Mouse (Mus musculus): ENCODE data around the gene Foxb2. TPM values are rescaled to one million over a fixed set of nuclear protein-coding genes. Genes with fewer than 3 reads are reported as not detected.

Foxb2 gene
- not detected in 2 replicates for polyA plus RNA-seq (2015; fragmentation: Nextera tagmentation; extraction: Ambion mirVana)

- peaks cover 100% of the 10 kb centered on the region for H3K27me3 ChIP-seq (ENCODE audit: control insufficient read depth, insufficient read depth, low read depth, low read length)
These were observed at the start of gene Foxb2 for GRCm38 (mm10) chr19:16873221-16873861. Gene Foxb2, minus strand, starts transcription at chr19:16873805.

GRCm38 (mm10) chr19:16911507-16911906 lies 37.9 kb upstream of the Foxb2 start:
- 76% methylated on average over 5 of the region's 5 CpGs for WGBS (ENCODE audit: insufficient replicate concordance)
- no peaks in the 10 kb centered on the region for H3K4me1 ChIP-seq (ENCODE audit: control insufficient read depth, low read depth, low read length)
- ATAC-seq (ENCODE audit: low read depth), result no peak
- H3K9me3 ChIP-seq (replicated peaks; ENCODE audit: control insufficient read depth, low read length), result no peaks in the 10 kb centered on the region
- no peaks in the 10 kb centered on the region for H3K27me3 ChIP-seq (ENCODE audit: control insufficient read depth, insufficient read depth, low read depth, low read length)
- no peak overlapping the region for H3K4me2 ChIP-seq (ENCODE audit: low read depth, low read length)
- H3K36me3 ChIP-seq (ENCODE audit: control insufficient read depth, insufficient read depth), result no peaks in the 10 kb centered on the region
- H3K27ac ChIP-seq (ENCODE audit: low read length), result no peak overlapping the region
- no peak overlapping the region for H3K9ac ChIP-seq (ENCODE audit: low read depth, low read length)
- no peak overlapping the region for H3K4me3 ChIP-seq (ENCODE audit: low read depth, low read length)

More at GRCm38 (mm10) chr19:16873221-16873861, at the start of gene Foxb2:
- no peak within 1 kb of the TSS for H3K27ac ChIP-seq (ENCODE audit: low read length)
- H3K9ac ChIP-seq (ENCODE audit: low read depth, low read length), result no peak within 1 kb of the TSS
- peak within 1 kb of the TSS; percentile 38 for H3K4me3 ChIP-seq (ENCODE audit: low read depth, low read length)
- no peak for ATAC-seq (ENCODE audit: low read depth)
- H3K36me3 ChIP-seq (ENCODE audit: control insufficient read depth, insufficient read depth), result no peaks in the 10 kb centered on the region
- 3% methylated on average over 40 of the region's 40 CpGs for WGBS (ENCODE audit: insufficient replicate concordance)
- H3K4me2 ChIP-seq (ENCODE audit: low read depth, low read length), result peak within 1 kb of the TSS; percentile 42
- no peaks in the 10 kb centered on the region for H3K9me3 ChIP-seq (replicated peaks; ENCODE audit: control insufficient read depth, low read length)
- no peaks in the 10 kb centered on the region; the same call in none of the 2 replicates for H3K4me1 ChIP-seq (ENCODE audit: control insufficient read depth, low read depth, low read length)

GRCm38 (mm10) chr19:16903106-16903505 lies 29.5 kb upstream of the Foxb2 start:
- Histone ChIP-seq H3K4me3 (ENCODE audit: low read depth, low read length) (no peak overlapping the region), H3K9ac (ENCODE audit: low read depth, low read length) (no peak overlapping the region), H3K4me2 (ENCODE audit: low read depth, low read length) (no peak overlapping the region), H3K9me3 (replicated peaks; ENCODE audit: control insufficient read depth, low read length) (no peaks in the 10 kb centered on the region), H3K4me1 (ENCODE audit: control insufficient read depth, low read depth, low read length) (no peaks in the 10 kb centered on the region), H3K27me3 (ENCODE audit: control insufficient read depth, insufficient read depth, low read depth, low read length) (no peaks in the 10 kb centered on the region), H3K27ac (ENCODE audit: low read length) (no peak overlapping the region), H3K36me3 (ENCODE audit: control insufficient read depth, insufficient read depth) (no peaks in the 10 kb centered on the region)
- WGBS (ENCODE audit: insufficient replicate concordance), result 48% methylated on average over 2 of the region's 2 CpGs
- no peak for ATAC-seq (ENCODE audit: low read depth)

GRCm38 (mm10) chr19:16899716-16900115 lies 26.1 kb upstream of the Foxb2 start:
- no peak for ATAC-seq (ENCODE audit: low read depth)

GRCm38 (mm10) chr19:16898576-16898975 lies 25.0 kb upstream of the Foxb2 start:
- H3K4me3 ChIP-seq (ENCODE audit: low read depth, low read length), result no peak overlapping the region
- 71% methylated on average over 5 of the region's 5 CpGs for WGBS (ENCODE audit: insufficient replicate concordance)
- no peaks in the 10 kb centered on the region for H3K4me1 ChIP-seq (ENCODE audit: control insufficient read depth, low read depth, low read length)
- no peaks in the 10 kb centered on the region for H3K27me3 ChIP-seq (ENCODE audit: control insufficient read depth, insufficient read depth, low read depth, low read length)
- no peak overlapping the region for H3K27ac ChIP-seq (ENCODE audit: low read length)
- no peak overlapping the region for H3K4me2 ChIP-seq (ENCODE audit: low read depth, low read length)
- no peak for ATAC-seq (ENCODE audit: low read depth)
- H3K9ac ChIP-seq (ENCODE audit: low read depth, low read length), result no peak overlapping the region
- H3K9me3 ChIP-seq (replicated peaks; ENCODE audit: control insufficient read depth, low read length), result no peaks in the 10 kb centered on the region
- no peaks in the 10 kb centered on the region for H3K36me3 ChIP-seq (ENCODE audit: control insufficient read depth, insufficient read depth)

More at GRCm38 (mm10) chr19:16899716-16900115, 26.1 kb upstream of the Foxb2 start:
- no peak overlapping the region for H3K27ac ChIP-seq (ENCODE audit: low read length)
- H3K9ac ChIP-seq (ENCODE audit: low read depth, low read length), result no peak overlapping the region
- H3K27me3 ChIP-seq (ENCODE audit: control insufficient read depth, insufficient read depth, low read depth, low read length), result no peaks in the 10 kb centered on the region
- H3K4me1 ChIP-seq (ENCODE audit: control insufficient read depth, low read depth, low read length), result no peaks in the 10 kb centered on the region
- H3K9me3 ChIP-seq (replicated peaks; ENCODE audit: control insufficient read depth, low read length), result no peaks in the 10 kb centered on the region
- H3K36me3 ChIP-seq (ENCODE audit: control insufficient read depth, insufficient read depth), result no peaks in the 10 kb centered on the region
- H3K4me2 ChIP-seq (ENCODE audit: low read depth, low read length), result no peak overlapping the region
- 40% methylated on average over 10 of the region's 10 CpGs for WGBS (ENCODE audit: insufficient replicate concordance)
- H3K4me3 ChIP-seq (ENCODE audit: low read depth, low read length), result no peak overlapping the region

GRCm38 (mm10) chr19:16876458-16876770 lies 2.8 kb upstream of the Foxb2 start:
- H3K27ac ChIP-seq (ENCODE audit: low read length), result no peak overlapping the region
- H3K4me2 ChIP-seq (ENCODE audit: low read depth, low read length), result no peak overlapping the region
- H3K27me3 ChIP-seq (ENCODE audit: control insufficient read depth, insufficient read depth, low read depth, low read length), result peaks cover 79% of the 10 kb centered on the region
- no peak overlapping the region for H3K9ac ChIP-seq (ENCODE audit: low read depth, low read length)
- no peaks in the 10 kb centered on the region; the same call in none of the 2 replicates for H3K4me1 ChIP-seq (ENCODE audit: control insufficient read depth, low read depth, low read length)
- WGBS (ENCODE audit: insufficient replicate concordance), result under 1% methylated on average over 17 of the region's 17 CpGs
- H3K4me3 ChIP-seq (ENCODE audit: low read depth, low read length), result no peak overlapping the region
- no peak for ATAC-seq (ENCODE audit: low read depth)
- no peaks in the 10 kb centered on the region for H3K9me3 ChIP-seq (replicated peaks; ENCODE audit: control insufficient read depth, low read length)
- H3K36me3 ChIP-seq (ENCODE audit: control insufficient read depth, insufficient read depth), result no peaks in the 10 kb centered on the region

GRCm38 (mm10) chr19:16875631-16876457 lies 2.2 kb upstream of the Foxb2 start:
- no peak for ATAC-seq (ENCODE audit: low read depth)
- Histone ChIP-seq H3K9ac (ENCODE audit: low read depth, low read length) (no peak overlapping the region), H3K27me3 (ENCODE audit: control insufficient read depth, insufficient read depth, low read depth, low read length) (peaks cover 85% of the 10 kb centered on the region), H3K9me3 (replicated peaks; ENCODE audit: control insufficient read depth, low read length) (no peaks in the 10 kb centered on the region), H3K4me1 (ENCODE audit: control insufficient read depth, low read depth, low read length) (no peaks in the 10 kb centered on the region; the same call in none of the 2 replicates), H3K27ac (ENCODE audit: low read length) (no peak overlapping the region), H3K4me2 (ENCODE audit: low read depth, low read length) (no peak overlapping the region), H3K4me3 (ENCODE audit: low read depth, low read length) (no peak overlapping the region), H3K36me3 (ENCODE audit: control insufficient read depth, insufficient read depth) (no peaks in the 10 kb centered on the region)
- WGBS (ENCODE audit: insufficient replicate concordance), result 2% methylated on average over 34 of the region's 34 CpGs

GRCm38 (mm10) chr19:16874991-16875540 lies 1.5 kb upstream of the Foxb2 start:
- peaks cover 93% of the 10 kb centered on the region for H3K27me3 ChIP-seq (ENCODE audit: control insufficient read depth, insufficient read depth, low read depth, low read length)
- H3K4me1 ChIP-seq (ENCODE audit: control insufficient read depth, low read depth, low read length), result no peaks in the 10 kb centered on the region; the same call in none of the 2 replicates
- H3K4me3 ChIP-seq (ENCODE audit: low read depth, low read length), result no peak overlapping the region
- H3K9ac ChIP-seq (ENCODE audit: low read depth, low read length), result no peak overlapping the region
- no peaks in the 10 kb centered on the region for H3K9me3 ChIP-seq (replicated peaks; ENCODE audit: control insufficient read depth, low read length)
- H3K36me3 ChIP-seq (ENCODE audit: control insufficient read depth, insufficient read depth), result no peaks in the 10 kb centered on the region
- H3K4me2 ChIP-seq (ENCODE audit: low read depth, low read length), result no peak overlapping the region; the same call in 1 of the 2 replicates
- no peak overlapping the region for H3K27ac ChIP-seq (ENCODE audit: low read length)
- WGBS (ENCODE audit: insufficient replicate concordance), result 2% methylated on average over 14 of the region's 14 CpGs
- no peak for ATAC-seq (ENCODE audit: low read depth)

Measured in liver, embryonic 16.5 days (tissue).